ENCODE assay signal across 15 mouse cellular contexts in genomic region chr10:8995097-8995496, GRCm38 (mm10).
DNase-seq lines count a peak whose midpoint lies in the region; ATAC-seq lines count a peak whose summit lies in the region.
"Had no signal": no experiment of that assay in that cellular context is flagged by ENCODE, and none has a peak within 500 bp of the region (broad histone marks: within the 10 kb centered on the region; RNA-seq: fewer than 3 reads in every experiment).

No protein-coding gene starts in this region.

- ATAC-seq in megakaryocyte-erythroid progenitor cell, adult 5-6 weeks (replicated peaks; ENCODE audit: low FRiP score, low TSS enrichment, poor library complexity, severe bottlenecking) = no peak
- ATAC-seq: forebrain, embryonic 15.5 days; liver, embryonic 12.5 days; midbrain, embryonic 13.5 days had no signal

- intact Hi-C loops in heart, postnatal 14 days (cut with DNase I) = no loop called here

- peak; percentile 68 for DNase-seq in heart, adult 11 months
- DNase-seq in heart, postnatal 14 days = no peak
- DNase-seq in lung, adult 18-20 months = peak; percentile 58 to 65
- no peak for DNase-seq in lung, postnatal 10 days
- DNase-seq in lung, postnatal 25 days (ENCODE audit: low spot score) = peak; percentile 44
- DNase-seq in c-Kit-positive CD71-positive TER-119-positive erythroid progenitor cells, embryonic 14.5 days (ENCODE audit: low spot score) = no peak
- DNase-seq: adrenal gland, postnatal 25 days; cerebellum, adult 11 months; kidney, adult 2 months; layer of hippocampus, adult 9-11 months; thymus, postnatal 14 days had no signal

Comparison
In these comparisons a context has a peak if more than half of its experiments do, and no peak if none do; other contexts are left out.
1. DNase-seq: peak in heart, adult 11 months (single experiment), lung, adult 18-20 months (2 of 2) and lung, postnatal 25 days (single experiment); none in heart, postnatal 14 days (0 of 2), lung, postnatal 10 days (single experiment) and c-Kit-positive CD71-positive TER-119-positive erythroid progenitor cells, embryonic 14.5 days (single experiment).